Mouse (Mus musculus): ENCODE results near the gene Fgd5.

Gene Fgd5

GRCm38 (mm10) chr6:92010895-92011294 lies 32.2 kb downstream of the Fgd5 start:
- no peak for DNase-seq

GRCm38 (mm10) chr6:92012413-92012812 lies 33.7 kb downstream of the Fgd5 start:
- no peak for DNase-seq

- no peak for DNase-seq
Measured at GRCm38 (mm10) chr6:92013035-92013434, 34.4 kb downstream of the Fgd5 start.

GRCm38 (mm10) chr6:92013620-92014019 lies 34.9 kb downstream of the Fgd5 start:
- peak; percentile 36 for DNase-seq

- peak; percentile 84 for DNase-seq
Measured at GRCm38 (mm10) chr6:92014936-92015335, 36.3 kb downstream of the Fgd5 start.

DNA sequence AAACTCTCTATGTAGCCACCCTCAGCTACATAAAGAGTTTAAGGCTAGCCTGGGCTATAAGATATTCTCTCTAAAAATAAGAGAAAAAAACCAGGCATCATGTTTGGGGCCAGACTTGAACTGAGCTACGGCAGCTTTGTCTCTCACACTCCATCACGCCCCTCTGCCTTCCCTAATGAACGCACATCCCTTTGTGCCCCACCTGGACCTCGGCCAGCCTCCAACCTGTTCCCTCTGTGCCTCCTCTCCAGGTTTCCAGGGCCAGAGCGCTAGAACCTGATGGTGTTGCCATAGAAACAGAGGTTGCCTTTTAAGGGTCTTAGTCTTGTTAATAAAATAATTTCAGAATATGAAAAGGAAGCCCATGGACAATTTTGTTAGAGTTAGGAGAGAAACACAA lies 37.2 kb downstream of the Fgd5 start:
- DNase-seq, result no peak

DNA sequence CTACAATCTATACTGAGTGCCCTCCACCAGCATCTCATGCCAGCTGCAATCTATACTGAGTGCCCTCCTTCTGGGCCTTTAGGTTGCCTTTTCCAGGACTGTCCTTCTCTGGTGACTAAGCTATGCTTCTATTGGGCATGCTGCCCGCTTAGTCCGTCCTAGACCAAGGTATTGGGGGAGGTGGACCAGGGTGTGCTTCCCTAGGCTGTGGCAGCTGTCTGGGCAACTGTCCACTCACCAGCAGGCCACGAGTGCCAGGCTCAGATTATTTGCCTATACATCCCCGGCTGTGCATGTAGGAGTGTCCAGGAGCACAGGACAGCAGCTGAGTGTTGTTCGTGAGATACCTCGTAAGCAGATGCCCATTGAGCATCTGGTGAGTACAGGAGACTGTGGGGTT lies 38.1 kb downstream of the Fgd5 start:
- DNase-seq, result no peak

GRCm38 (mm10) chr6:92018421-92018820 lies 39.7 kb downstream of the Fgd5 start:
- DNase-seq, result peak; percentile 43

DNA sequence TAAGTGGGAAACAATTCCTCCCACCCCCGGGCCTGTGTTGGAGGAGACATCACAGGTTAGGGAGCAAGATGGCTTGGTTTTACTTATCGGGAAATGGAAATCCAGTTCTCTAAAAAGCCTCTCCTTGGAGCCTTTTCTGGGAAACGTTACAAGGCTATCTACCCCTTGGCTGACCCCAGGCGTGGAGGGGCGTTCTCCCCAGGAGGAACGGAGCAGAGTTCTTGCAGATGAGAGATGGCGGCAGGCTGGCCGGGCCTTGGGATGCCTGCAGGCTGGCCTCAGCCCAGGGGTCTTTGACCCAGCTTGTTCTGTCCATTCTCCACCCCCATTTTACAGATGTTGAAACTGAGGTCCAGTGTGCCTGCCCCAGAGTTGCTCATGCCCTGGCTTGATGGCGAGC lies 42.4 kb downstream of the Fgd5 start:
- DNase-seq, result no peak

DNA sequence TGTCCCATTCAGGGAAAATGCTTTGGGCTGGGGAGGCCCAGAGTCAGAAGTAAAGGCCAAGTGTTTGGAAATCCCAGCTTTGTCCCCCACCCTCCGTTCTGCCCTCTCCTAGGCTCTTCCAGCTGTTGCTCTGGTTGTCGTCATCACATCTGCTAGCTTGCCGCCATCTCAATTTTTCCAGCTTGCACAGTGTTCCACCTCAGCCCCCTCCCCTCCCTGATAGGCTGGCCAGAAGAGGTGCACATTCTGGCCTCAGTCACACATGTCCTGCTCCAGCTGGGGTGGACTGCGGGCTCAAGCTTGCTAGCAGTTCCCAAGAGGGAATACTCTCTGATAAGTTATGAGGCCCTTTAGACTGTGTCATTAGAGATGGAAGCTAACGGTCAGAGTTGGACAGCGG lies 42.8 kb downstream of the Fgd5 start:
- DNase-seq, result peak; percentile 43

GRCm38 (mm10) chr6:92025252-92025651 lies 46.6 kb downstream of the Fgd5 start:
- DNase-seq, result no peak

- DNase-seq, result no peak
Measured at GRCm38 (mm10) chr6:92027379-92027778, 48.7 kb downstream of the Fgd5 start.

GRCm38 (mm10) chr6:92030646-92031045 lies 52.0 kb downstream of the Fgd5 start:
- DNase-seq, result peak; percentile 47

DNA sequence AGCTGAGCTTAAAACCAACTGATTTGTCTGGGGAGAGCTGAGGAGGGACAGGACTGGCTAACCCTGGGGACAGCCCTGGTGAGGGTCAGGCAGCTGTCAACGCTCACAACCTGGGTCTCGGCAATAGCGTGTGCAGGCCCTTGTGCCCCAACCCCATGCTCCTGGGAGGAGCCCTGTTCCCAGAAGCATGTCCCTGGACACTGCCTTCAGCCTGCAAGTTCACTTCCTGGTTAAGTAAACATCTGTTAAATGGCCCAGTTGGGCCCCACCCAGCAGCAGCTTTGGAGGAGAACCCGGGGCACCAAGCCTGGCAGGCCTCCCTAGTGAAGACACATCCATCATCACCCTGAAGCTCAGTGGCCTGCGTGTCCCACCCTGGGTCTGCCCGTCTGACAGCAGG lies 56.0 kb downstream of the Fgd5 start:
- peak; percentile 88 for DNase-seq

GRCm38 (mm10) chr6:92036372-92036771 lies 57.7 kb downstream of the Fgd5 start:
- DNase-seq, result peak; percentile 69

DNA sequence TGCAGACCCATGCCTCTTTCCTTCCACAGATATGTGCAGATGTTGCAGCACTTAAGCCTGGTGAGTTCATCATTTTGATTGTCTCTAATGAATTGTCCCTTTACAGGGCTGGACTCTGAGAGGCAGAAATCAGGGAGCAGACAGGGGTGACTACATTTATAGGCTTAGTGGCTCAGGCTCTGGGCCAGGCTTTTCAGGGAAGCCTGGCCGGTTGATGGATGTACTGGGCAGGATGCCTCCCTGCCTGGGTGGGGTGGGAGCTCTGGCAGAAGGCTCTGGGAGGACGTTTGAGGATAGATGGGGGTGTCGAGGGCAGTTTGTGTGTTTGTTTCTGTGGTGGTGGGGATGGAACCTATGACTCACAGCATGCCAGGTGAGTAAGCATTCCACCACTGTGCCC lies 59.5 kb downstream of the Fgd5 start:
- DNase-seq, result peak; percentile 54

DNA sequence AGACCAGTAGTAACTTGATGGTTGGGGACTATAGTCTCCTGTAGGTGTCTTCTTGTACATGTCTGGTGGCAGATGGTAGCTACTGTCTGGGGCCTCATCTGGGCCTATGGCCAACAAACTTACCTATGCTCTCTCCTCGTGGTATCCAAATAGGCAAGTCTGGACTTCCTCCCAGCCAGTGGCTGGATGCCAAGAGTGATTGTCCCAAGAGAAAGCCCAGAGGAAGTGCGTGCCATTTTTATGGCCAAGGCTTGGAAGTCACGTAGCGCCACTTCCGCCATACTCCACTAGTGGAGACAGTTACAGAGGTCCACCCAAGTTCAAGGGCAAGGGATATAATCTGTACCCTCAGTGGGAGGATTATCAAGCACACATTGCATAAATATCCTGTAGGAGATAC lies 62.6 kb downstream of the Fgd5 start:
- peak; percentile 60 for DNase-seq

DNA sequence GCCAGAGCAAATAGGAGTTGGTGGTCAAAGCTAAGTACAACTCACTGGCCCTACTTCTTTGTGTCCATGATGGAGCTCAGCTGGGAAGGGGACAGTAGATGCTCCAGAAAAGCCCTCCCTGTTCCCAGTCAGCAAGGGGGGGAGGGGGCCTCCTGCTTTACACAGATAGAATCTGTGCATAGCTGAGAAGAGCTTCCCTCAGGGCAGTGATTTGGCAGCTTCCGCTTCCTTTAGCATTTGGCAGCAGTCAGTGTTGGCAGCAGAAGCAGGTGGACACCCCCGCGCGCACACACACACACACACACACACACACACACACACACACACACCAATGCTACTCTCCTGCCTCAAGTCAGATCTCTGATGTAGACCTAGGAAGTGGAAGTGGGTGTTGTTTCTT lies 63.4 kb downstream of the Fgd5 start:
- peak; percentile 74 for DNase-seq

- no peak for DNase-seq
Measured at GRCm38 (mm10) chr6:92042850-92043249, 64.2 kb downstream of the Fgd5 start.

DNA sequence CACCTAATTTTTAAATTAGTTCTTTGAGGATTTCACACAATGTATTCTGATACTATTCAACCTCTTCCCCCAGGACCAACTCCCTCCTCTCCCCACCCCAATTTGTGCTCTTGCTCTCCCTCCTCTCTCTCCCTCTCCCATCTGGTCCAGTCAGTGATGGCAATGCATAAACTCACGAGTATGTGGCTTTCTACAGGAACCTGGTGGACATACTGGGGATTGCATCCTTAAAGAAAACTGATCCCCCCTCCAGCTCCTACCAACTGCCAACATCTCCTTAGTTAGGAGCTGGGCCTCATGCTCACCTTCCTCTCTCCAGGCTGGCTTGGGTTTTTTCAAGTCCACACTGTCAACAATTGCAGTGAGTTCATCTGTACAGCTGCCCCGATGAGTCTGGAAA lies 79.1 kb downstream of the Fgd5 start:
- DNase-seq, result peak; percentile 36

DNA sequence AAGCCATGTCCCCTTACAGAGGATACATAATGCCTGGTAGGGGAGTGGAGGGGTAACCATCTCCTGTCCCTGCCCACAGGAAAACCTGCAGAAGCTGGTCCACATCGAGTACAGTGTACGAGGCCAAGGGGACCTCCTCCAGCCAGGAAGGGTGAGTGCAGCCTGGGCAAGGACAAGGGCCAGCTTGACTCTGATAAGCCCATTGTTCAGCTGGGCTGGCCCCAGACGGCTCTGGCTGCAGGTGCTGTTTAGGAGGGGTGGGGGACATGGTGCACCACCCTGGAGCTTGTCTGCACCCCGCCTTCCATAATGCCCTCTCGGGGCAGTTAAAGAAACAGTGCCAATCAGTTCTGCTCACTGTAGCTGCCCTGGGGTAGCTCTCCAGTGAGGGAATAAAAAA lies 83.0 kb downstream of the Fgd5 start:
- DNase-seq, result no peak

DNA sequence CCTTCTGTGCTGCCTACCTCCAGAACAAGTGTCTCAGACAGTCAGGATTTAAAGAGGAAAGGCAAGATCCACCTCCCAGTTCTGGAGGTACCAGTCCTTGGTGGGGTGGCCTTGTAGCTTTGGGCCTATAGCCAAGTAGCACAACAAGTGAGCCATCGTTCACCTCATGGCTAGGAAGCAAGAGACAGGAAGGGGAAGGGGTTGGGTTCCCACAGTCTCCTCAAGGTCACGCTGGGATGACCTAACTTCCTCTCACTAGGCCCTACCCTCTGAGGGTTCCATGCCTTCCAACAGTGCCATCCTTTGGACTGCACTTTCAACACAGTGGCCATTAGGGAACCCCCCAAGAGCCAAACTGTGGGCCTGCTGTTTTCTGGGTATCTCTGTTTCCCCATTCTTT lies 84.8 kb downstream of the Fgd5 start:
- DNase-seq, result peak; percentile 17

DNA sequence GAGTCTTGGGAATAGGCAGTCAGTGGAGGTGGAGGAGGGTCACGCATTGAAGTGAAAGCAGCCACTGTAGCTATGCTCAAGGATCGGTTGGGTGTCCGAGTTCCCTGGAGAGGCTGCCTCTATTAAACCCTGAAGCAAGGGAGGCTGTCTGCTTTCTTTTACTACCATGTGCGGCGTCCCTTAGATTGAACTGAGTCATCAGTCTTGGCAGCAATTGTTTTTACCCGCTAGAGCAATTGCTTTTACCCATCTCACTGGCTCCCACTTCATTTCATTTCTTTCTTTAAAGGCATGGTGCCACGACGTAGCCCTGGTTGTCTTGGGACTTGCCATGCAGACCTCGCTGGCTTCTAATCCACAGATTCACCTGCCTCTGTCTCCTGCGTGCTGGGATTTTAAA lies 85.4 kb downstream of the Fgd5 start:
- no peak for DNase-seq

- peak; percentile 67 for DNase-seq
Measured at GRCm38 (mm10) chr6:92065721-92066496, 87.2 kb downstream of the Fgd5 start.

DNA sequence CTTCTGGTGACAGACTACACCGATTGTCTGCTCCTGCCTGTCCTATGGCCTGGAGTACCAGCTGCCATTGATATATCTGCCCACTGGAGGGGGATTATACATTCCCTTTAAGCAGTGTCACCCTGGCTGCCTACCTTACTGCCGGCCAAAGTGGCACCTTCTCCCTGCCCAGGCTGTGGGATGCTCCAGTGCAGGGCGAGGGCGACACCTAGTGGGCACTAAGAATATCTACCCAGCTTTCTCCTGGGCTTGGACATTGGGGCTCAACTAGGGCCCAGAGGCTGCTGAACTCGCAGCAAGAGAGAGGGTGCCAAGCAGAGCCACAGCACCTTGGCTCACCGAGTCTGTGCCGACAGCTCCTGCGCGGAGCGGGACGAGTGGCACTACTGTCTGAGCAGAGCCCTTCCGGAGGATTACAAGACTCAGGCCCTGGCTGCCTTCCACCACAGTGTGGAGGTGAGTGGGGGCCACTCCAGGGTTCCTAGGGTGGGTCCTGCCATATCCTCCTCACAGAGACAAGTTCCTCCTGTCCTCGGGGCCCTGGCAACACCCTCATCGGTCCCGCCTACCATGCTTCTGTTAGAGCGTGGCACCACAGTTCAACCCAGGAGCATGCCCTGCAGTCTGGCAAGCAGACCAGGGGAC lies 88.6 kb downstream of the Fgd5 start:
- peak; percentile 76 for DNase-seq
